Mouse (Mus musculus) c-Kit-positive CD71-positive TER-119-negative erythroid progenitor cells, embryonic 14.5 days (primary cell): Measurements from ENCODE around the gene Fkbp15.

Experiments used
- DNase-seq: peaks from one replicate; pipeline ENCODE4 v3.0.0-alpha.2; 2013; ENCODE audit warnings: low read depth

The Fkbp15 gene

DNA sequence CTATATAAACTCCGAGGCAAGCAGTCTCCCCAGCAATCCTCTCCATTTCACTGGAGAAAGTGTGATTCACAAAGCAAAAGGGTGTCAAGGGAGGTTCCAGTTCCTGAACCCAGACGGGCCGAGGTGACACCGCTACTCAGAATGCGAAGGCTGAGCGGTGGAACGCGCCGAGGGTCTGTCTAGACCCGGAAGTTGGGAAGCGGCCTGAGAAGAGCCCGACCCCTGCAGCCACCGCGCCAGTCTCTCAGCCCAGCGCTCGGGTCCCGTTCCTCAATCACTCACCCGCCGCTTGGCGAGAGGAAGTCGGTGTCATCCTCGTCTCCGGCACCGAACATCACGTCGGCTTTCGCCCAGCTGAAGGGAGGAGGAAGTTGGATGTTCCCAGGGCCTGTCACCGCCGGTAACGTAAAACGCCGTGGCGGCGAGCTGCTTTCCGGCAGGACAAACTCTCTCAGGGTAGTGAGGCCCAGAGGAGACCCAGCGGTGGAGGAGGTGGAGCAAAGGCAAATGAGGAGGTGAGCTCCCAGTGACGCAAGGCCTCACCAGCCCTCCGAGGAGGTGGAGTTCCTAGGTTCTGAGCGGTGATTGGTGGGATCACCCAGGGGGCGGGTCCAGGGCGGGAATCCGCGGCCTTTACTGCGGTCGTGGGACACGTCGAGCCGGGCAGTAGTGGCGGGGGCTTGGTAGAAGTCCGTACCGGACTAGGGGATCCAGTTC lies at the start of gene Fkbp15, which contains the start of gene Slc31a1:
Gene Fkbp15 (minus strand): TSS at position 461 of the 717 bp plus-strand sequence.
Gene Slc31a1 (plus strand): TSS at position 640 of the 717 bp plus-strand sequence.
- peak; percentile 98 for DNase-seq

DNA sequence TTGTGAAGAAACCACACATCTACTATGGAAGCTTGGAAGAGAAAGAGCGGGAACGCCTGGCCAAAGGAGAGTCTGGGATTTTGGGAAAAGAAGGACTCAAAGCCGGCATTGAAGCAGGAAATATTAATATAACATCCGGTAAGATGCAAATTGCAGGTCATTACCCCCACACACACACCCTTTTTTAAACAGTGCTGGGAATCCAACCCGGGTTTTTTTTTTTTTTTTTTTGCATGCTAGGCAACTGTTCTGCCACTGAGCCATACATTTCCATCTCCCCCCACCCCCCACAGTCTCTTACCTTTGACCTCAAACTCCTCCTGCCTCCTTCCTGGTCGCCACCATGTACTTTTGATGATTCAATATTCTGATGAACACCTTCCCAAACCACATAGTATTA lies 49.3 kb upstream of the Fkbp15 start:
- no peak for DNase-seq

DNA sequence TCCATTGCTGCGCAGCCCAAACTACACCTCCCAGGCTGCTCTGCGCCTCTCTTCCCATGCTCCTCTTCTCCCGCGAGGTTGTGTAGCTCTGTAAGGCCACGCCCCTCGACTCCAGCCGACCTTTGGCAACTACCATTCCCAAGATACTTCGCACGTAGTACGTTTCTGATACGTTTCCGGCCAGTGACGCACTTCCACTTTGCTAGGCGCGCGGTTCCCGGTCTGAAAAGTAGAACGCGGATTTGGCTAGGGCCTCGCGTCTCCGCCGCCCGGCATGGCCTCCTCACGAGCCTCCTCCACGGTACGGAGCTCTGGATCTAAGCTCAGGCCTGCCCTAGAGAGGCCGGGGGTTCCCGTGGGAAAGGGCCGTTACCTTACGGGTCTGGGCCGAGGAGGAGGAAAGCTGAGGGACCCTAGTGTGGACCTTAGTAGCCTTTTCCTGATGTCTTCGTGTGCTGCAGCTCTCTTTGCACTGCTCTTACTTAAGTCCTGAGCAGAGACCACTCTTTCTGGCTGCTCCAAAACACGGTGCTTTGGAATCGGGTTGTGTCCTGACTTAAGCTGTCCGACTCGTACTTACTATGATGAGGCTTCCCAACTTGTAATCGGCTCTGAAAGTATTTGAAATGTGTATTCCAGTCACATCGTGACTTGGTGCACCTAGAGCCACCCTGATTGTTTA lies 48.4 kb upstream of the Fkbp15 start, which contains the start of the genes Cdc26 and Prpf4:
Gene Cdc26 (minus strand): TSS at position 42 of the 682 bp plus-strand sequence.
Gene Prpf4 (plus strand): TSS at position 197 of the 682 bp plus-strand sequence.
- DNase-seq, result peak; percentile 99

DNA sequence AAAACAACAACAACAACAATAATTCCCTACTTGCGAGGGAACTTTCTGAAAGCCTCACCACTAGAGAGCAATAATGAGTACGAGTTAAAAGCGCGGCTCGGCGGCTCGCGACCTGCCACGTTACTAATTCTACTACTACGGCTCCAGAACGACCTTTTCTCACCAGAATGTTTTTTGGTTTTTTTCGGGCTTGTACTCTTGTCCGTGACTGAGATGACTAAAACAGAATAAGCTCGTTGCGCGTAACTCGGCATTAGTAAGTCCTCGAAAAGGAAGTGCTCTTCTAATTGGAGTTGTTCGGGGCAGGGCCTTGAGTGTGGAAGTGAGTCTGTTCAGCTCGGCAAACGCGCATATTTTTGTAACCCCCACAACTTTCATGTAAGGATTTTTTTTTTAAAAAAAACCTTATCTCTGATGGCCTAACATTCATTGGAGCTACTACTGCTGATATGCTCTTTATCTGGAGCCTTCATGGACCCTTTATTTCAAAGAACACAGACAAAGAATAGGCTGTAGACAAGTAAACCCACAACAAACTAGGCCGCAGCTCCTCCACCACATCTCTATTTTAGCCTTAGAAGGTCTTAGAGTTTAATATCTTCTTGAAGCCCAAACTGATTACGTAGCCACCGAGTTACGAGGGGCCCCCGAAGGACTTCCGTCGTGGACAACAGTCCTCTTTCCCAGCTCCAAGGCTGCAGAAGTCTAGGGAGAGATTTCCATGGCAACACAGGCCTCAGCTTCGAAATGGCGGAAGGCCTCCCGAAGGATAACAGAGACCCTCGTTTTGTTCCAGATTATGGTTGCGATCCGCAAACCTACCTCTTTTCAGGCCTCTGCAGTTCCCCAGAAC lies 47.6 kb upstream of the Fkbp15 start:
- DNase-seq, result peak; percentile 58

DNA sequence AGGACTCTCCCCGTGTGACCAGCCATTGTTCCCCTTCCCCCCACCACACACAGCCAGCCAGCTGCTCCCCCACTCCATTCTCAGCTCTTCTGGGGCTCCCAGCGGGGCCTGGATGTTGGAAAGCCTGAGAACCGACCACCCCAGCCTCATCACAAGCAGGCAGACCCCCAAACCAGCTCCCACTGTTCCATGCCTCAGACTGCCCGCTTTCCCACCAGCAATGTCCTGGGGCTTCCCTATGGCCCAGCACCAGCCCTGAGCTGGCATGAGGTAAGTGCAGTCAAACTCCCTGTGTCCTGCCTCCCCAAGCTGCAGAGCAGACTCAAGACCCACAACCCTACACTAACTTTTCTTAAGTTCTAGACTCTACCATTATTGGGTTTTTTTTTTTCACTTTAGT lies 45.8 kb upstream of the Fkbp15 start:
- DNase-seq, result no peak

DNA sequence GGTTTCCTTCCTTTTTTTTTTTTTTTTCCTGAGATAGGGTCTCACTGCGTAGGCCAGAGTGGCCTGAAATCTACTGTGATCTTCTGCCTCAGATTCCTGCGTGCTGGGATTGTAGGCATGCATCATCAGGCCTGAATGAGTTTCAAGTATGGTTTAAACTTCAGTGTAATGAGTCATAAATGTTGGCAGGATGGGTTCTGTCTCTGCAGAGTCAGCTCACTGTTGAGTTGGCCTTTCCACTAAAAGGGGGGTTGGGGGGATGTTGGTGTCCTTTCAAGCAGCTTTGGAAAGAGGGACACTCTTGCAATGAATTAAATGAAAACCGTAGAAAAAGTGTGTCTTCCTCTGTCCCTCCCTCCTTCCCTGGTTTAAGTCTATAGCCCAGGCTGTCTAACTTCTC lies 38.6 kb upstream of the Fkbp15 start:
- DNase-seq, result no peak

DNA sequence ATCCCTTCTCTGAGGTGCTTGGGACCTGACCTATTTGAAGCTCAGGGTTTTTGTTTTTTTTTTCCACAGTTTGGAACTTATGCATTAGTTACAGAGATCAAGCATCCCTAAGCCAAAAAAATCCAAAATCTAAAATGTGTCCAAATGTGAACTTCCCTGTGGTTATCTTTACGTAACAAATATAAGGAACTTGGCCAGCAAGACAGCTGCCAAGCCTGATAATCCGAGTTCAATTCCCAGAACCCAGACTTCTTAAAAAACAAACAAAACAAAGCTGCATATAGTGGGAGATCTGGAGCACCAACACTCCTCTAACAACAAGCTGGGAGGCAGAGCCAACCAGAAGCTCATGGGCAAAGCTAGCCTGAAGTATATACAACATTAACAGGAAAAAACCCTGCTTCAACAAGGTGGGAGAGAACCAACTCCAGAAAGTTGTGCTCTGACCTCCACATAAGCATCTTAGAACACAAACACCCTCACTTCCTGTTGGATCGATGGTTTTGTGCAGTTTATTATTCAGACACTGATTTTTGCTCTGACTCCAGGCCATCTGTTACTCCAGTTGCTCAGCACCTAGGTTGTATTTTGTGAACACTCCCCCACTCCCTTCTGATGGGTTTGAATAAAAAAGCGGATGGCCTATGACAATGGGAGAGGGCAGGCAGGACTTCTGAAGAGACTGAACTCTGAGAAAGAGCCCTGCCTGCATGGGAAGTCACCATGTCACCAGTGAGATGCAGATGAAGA lies 37.4 kb upstream of the Fkbp15 start:
- no peak for DNase-seq

DNA sequence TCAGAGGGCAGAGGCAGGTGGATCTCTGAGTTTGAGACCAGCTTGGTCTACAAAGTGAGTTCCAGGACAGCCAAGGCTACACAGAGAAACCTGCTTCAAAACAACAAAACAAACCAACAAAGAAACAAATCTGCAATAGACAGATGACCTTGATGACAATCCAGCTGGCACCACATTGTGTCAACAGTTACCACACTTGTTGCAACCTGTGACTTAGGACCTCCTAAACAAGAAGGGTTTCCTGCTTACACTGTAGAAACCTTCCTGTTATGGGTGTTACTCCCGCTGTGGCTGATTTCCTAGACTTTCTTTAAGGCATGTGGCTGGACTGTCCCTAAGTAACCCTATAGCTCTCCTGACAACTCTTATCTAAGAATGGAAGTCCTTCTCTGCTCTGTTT lies 35.5 kb upstream of the Fkbp15 start:
- DNase-seq, result no peak

DNA sequence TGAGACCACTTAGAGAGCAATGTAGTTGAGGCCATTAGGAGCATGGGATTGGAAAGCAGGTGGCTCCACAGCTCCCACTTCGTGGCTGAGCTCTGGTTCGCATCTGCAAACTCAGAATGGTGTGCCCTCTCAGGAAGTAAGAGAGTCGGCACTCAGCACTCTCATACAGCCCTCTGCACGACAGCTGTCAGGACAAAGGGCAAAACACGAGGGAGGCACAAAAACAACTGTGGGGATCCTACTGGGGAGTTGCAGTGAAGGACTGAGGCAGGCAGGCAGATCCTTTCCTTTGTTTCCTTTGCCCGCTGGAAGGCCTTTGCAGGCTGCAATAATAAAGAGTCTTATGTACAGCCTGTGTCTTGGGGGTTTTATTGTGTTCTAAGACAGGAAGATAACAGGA lies 33.1 kb upstream of the Fkbp15 start:
- no peak for DNase-seq

DNA sequence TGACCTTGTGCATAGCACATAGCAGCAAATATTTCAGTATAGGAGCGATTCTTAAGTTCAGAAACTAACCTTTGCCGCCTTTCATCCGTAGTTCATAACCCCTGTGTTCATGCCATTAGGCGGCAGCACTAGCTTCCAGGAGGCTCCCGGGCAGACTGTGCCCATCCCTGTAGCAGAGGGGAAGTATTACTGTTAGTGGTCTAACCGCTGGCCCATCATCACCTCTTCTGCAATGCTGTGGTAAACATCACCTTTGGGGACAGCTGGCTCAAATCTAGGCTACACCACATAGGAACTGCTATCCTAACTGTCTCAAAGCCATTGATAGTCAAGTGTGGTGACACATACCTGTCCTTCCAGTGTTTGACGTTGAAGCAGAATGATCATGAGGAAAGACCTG lies 31.5 kb upstream of the Fkbp15 start:
- DNase-seq, result no peak

DNA sequence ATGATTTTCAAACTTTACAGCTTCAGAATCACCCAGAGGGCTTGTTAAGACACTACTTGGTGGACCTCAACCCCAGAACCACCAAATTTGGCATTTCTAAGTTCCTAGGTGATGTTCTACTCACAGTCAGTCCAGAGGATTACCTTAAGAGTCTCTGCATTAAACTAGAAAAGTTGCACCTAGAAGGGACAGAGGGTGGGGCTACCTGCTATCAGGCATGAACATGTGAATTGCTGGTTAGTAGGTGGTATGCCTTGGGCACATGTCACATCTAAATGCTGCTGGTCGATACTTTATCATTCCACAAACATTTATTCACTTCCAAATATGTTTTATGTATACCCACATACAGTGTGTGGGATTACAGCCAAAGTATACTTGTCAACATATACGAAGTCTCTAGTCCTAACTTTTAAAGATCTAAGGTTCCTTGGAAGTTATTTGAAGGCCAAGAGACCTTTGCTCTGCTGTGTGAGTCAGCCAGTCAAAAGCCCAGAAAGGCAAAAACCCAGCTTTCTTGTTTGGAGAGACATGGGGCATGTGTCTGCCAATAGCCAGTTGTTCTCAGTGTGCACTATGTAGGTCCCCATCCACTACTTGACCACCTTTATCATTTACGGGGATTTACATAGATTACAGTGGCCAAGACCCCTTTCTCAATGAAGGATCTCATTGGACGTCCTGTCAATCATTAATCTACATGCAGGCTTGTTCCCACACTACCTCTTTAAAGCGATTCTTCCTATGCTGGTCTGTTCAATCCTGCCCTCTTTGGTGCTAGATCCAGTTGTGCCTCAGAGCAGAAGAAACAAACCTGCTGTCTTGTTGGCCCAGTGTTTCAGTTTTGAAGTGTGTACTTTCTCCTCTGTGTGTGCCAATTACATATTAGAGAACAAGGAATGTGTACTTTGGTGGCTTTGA lies 29.5 kb upstream of the Fkbp15 start:
- DNase-seq, result no peak

DNA sequence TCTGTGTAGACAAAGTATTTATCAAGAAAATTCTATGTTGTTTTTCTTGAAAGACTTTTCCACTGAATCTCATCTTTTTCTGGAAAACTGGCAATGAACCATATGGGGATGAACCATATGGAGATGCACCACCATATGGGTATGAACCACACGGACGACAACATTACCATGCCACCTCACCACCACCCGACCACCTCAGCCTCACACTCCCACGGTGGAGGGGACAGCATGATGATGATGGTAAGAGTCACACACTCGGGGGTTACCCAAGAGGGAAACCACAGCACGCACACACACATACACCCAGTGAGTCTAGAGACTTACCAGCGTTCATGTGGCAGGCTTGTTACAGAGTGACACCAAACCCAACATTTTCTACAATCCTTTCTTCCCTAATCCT lies 25.1 kb upstream of the Fkbp15 start:
- DNase-seq, result no peak

DNA sequence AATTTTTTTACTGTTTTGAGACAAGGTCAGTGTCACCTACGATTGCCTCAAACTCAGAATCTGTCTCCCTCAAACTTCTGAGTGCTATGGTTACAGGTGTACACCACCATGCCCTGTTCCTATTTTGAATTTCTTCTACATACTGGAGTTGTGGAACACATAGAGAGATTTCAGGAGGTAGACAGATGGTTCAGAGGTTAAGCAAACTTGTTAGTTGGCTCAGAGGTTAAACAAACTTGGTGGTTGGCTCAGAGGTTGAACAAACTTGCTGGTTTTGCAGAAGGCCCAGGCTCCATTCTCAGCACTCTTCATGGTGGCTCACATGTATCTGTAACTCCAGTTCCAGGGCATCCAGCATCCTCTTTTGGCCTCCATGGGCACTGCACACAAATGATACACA lies 23.8 kb upstream of the Fkbp15 start:
- DNase-seq, result no peak

DNA sequence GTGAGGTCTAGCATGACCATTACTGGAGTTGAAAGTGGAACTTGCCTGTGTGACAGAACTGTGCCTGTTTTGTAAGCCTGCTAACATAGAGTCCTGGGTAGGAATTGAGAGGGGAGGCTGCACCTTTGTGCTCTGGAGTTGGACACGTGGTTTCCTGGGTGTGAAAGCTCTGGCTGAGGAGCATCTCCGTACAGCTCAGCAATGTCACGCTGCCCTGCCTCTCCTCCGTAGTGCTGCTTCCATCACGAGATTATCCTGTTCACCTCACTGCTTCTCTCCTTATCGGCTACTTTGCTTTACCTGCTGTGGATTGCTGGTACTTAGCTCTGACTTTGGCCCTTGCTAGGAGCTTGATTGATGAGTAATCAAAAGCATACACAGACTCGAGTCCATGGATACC lies 23.4 kb upstream of the Fkbp15 start:
- no peak for DNase-seq

DNA sequence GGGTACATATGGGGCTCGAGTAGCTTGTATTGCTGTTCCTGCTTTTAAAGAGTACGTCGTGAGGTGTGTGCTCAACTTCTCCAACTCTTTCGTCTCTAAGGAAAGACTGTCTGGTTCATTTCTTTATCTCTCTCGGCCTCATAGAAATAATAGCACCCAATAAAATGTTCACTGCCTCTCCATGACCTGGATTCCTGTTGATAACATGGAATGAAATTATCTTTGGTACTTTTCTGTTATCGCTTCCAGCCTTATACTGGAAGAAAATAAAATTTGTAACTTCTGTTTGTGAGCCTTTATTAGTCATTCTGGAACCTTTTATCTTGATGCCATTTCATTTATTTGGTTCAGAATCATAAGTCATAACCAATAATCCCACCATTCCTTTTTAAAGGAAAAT lies 22.9 kb upstream of the Fkbp15 start:
- no peak for DNase-seq

DNA sequence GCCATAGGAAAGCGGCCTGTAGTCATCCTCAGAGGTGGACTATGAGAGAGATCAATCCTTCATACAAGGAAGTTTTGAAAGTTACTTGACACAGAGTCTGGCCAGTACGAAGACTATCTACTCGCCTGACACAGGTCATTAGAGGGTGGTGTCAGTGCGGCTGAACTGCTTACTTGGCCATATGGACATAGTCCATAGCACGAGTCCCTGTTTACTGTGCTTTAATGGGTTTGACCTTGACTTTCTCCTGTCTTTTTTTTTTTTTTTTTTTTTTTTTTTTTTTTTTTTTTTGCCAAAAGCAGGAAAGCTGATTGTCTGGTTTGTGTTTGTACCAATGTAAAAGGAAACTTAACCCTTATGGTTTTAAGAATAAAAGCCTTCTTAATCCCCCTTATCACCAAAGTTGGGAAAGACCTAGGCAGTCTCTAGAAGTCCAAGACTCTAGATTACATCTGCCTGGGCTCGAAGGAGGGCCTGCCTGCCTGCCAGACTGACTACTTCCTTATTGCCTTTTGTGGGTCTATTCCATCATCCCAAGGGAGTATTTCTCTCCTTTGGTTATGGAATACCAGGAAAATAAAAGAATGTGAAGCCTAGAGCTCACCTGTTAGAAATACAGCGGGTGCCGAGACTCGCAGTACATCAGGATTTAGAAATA lies 19.5 kb upstream of the Fkbp15 start:
- no peak for DNase-seq

DNA sequence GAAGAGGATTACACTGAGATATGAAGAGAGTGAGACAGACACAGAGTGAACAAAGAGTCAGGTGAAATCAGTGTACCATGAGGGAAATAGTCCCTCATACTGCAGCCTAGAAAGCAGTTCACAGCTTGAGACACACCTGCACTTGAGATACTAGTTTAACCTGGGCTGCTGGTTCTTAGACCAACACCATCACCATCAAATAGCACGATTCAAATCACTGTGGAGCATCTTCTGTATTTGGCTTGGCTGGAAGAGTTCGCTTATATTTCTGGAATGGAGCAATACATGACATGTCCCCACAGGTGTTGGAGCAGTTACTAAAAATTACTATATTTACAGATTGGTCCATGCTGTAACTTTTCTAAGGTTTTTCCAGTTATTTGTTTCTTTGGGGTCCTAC lies 15.8 kb upstream of the Fkbp15 start:
- DNase-seq, result no peak

DNA sequence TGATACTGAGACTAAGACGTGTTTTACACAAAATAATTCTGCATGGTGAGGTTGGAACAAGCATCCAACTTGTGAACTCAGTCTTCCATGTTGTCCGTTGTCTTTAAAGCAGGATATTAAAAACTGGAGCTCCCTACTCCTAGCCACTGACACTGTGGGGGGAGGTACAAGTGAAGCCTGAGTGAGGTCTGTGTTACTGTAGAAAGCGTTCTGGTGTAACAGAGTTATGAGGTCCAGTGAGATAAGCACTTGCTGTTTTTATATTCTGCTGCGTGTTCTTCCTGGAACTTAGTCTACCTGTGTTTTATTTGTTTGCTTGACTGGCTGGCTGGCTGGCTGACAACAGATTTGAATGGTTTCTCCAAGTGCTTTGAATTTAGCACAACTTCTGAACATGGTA lies 14.0 kb upstream of the Fkbp15 start:
- DNase-seq, result no peak

DNA sequence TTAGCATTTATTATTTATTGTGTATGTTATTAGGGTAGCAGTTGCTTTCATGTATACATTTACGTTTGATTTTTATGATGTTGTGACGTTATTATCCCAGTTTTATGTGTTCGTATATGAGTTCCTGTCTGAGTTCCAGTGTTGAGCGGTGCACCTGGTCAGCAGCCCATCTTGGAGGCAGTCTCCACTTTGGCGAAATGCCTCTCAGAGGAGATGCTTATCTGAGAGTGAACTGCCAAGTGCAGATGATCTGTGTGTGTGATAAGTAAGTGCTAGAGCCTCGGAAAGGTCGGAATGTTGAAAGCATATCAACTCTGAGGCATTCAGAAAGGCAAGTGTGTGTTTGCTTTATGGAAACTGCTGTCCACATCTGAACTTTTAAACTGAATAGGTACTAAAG lies 13.3 kb upstream of the Fkbp15 start:
- DNase-seq, result no peak

DNA sequence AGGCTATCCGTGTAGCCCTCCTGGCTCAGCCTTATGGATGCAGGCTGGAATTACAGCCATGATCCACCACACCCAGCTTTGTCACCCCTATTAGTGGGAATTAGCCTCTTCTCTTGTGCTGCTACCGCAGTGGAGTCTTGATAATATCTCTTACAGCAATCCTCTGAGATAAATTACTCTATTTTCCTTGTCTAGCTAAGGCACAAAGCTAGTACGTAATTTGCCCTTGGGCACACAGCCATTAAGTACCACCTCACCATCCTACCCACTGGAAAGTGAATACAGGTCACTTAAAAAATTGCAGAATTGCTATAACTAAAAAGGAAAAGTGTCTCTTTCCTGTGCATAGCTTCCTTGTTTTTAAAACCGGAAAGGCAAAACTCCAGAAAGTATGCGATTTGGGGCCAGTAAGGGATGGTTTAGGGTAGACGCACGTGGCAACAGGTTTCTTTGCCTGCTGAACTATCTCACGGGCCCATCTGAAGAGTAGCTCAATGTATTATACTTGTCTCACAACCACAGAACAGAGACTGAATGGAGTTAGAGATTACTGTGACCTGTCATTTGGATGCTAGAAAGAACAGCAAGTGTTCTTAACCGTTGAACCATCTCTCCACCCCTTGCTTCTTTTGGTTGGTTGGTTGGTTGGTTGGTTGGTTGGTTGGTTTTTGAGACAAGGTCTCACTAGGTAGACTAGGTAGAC lies 12.6 kb upstream of the Fkbp15 start:
- DNase-seq, result no peak
